Mouse (Mus musculus) liver, adult 2 months (tissue): ENCODE results near the gene Camk2g.

Experiments
- CTCF ChIP-seq: fragments of 200-500 bp; IDR thresholded peaks from 2 replicates; pipeline ENCODE4 v1.5.1; 2011; ENCODE audit warnings: low read depth, low read length, control low read depth
- POLR2A ChIP-seq: fragments of 200-500 bp; IDR thresholded peaks from 2 replicates; pipeline ENCODE4 v1.6.1; 2011; ENCODE audit warnings: low read length, control low read depth; ENCODE audit not compliant: insufficient read depth; ENCODE audit errors: extremely low read depth

- TF ChIP-seq CTCF (no peak), POLR2A (no peak)
Observed at GRCm38 (mm10) chr14:20784708-20785107, 9.2 kb downstream of the Camk2g start.
